Mouse (Mus musculus): ENCODE results near the gene Fgf6. TPM values are rescaled to one million over a fixed set of nuclear protein-coding genes. Genes with fewer than 3 reads are reported as not detected.

Gene Fgf6
- not detected in 2 replicates for total RNA-seq (2014; fragmentation: Nextera tagmentation)
- not detected in 2 replicates for total RNA-seq (2017)

DNA sequence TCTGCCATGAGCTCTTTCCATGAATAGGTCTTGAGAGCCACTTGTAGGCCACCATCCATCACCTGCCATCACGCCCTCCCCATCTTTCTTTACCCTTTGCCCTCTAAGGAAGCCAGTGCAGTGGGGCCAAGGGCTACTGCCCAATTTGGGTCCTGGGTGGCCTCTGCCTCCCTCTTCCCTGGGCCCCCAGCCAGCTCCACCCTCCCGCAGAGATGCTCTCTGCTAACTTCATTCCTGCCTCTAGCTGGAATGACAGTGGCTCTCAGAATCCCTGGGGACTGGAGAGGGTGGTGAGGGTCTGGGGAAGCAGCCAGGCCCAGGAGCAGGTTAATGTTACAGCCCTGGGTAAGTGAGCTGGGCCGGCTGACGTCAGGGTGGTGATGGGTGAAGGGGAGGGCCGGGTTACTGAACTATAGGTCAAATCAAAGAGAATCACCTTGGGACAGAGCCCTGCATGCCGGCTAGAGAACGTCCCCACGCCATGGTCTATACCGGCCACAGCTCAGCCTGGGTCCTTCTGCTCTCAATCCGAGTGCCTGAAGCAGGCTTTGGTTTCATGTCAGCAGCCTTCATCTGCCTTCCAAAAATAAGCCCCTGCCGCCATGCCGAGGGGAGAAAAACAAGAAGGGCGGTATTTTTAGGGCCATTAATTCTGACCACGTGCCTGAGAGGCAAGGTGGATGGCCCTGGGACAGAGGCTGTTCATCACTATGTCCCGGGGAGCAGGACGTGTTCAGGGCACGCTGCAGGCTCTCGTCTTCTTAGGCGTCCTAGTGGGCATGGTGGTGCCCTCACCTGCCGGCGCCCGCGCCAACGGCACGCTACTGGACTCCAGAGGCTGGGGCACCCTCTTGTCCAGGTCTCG lies at the start of gene Fgf6:
Gene Fgf6, plus strand, starts transcription at position 681 of the 865 bp plus-strand sequence.
- ATAC-seq (replicated peaks; ENCODE audit: poor library complexity, severe bottlenecking): no peak

- ATAC-seq (replicated peaks; ENCODE audit: poor library complexity, severe bottlenecking): no peak
Observed at GRCm38 (mm10) chr6:126966241-126967026, 49.0 kb upstream of the Fgf6 start.

DNA sequence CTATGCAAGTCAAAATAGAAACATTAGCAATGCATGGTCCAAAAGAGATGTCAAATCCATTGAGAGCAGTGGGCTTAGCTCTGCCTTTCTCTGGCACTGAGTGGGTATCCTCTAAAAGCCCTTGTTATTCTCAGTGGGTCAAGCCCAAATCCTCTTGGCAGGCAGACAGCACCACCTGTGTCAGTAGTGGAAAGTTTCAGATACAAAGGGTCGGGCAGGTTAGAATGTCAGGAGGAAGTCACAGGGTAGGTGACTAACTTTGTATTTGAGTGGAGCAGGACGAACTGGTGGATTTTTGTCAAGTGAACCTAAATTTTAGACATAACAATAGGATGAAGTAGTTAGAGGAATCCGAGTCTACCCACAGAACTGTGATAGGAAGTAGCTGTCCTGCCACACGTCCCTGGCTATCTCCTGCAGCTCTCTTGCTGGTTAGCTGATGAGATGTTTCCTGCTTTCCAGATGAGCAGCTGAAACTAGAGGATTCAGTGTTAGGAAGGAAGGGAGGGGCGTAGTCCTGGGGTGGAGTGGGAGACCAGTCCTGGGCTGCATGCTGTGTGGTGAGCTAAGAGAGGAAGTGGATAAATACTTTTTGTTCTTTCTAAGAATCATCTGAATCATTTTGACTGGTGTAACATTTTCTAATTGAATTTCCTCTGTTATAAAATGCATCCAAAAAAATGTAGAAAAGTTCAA lies 33.7 kb upstream of the Fgf6 start:
- peak; percentile 77 for ATAC-seq (replicated peaks; ENCODE audit: poor library complexity, severe bottlenecking)

- ATAC-seq (replicated peaks; ENCODE audit: poor library complexity, severe bottlenecking): no peak
Observed at GRCm38 (mm10) chr6:126993676-126994075, 21.7 kb upstream of the Fgf6 start.

DNA sequence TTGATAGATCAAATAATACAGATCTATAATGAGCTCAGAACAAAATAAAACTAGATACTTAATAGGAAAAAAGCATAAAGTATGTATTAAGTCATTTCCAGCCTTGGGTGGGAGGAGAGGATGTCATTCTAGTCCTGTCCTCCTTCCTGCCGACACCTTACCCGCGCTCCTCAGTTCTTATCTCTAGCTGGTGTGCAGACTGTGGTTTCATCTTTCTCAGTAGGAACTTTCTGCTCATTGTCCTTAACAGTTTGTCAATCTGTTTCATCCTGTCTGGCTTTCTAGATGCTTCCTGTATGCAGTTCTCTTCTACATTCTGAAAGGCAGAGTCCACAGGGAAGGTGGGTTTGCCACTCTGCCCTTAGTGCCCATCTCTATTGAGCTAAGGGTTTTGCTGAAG lies 19.9 kb upstream of the Fgf6 start:
- ATAC-seq (replicated peaks; ENCODE audit: poor library complexity, severe bottlenecking): no peak

- peak; percentile 100 for ATAC-seq (replicated peaks; ENCODE audit: poor library complexity, severe bottlenecking)
Observed at GRCm38 (mm10) chr6:126996399-126996798, 19.0 kb upstream of the Fgf6 start.

GRCm38 (mm10) chr6:127005646-127006045 lies 9.7 kb upstream of the Fgf6 start:
- no peak for ATAC-seq (replicated peaks; ENCODE audit: poor library complexity, severe bottlenecking)

DNA sequence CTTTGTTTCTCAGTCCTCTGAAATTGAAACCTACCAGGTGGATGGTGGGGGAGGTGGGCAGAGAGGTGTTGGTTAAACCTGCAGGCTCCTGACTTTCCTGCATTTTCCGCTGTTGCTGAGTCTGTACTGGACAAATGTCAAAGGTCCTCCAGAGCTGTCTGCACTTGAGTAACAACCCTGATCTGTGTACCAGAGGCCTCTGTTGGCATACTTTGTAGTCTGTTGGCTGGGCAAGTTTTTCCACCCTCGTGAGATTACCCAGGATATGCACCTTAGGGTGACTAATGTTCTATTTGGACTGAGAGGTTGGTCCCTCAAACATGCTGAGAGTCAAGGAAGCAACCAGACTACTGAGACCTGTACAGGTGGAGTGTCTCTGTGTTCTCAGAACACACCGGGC lies 8.8 kb upstream of the Fgf6 start:
- ATAC-seq (replicated peaks; ENCODE audit: poor library complexity, severe bottlenecking): no peak

DNA sequence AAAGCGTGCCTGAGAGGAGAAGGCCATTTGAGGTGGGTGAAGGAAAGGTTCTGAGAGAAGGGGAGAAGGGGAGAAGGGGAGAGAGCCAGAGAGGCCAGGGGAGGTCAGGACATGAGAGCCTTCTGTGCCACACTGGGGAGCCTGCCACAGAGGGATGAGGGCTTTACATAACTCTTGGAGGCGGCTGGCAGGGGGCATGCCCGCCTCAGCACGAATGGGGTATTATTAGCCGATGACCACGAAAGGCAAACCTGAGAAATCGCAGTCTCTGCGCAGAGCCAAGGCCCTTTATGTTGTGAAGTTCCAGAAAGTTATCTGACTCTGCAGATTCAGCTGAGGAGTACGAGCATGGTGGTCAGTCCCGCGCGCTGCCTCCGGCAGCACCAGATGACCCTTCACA lies 5.4 kb upstream of the Fgf6 start:
- no peak for ATAC-seq (replicated peaks; ENCODE audit: poor library complexity, severe bottlenecking)

- no peak for ATAC-seq (replicated peaks; ENCODE audit: poor library complexity, severe bottlenecking)
Observed at GRCm38 (mm10) chr6:127011947-127012535, 3.3 kb upstream of the Fgf6 start.

DNA sequence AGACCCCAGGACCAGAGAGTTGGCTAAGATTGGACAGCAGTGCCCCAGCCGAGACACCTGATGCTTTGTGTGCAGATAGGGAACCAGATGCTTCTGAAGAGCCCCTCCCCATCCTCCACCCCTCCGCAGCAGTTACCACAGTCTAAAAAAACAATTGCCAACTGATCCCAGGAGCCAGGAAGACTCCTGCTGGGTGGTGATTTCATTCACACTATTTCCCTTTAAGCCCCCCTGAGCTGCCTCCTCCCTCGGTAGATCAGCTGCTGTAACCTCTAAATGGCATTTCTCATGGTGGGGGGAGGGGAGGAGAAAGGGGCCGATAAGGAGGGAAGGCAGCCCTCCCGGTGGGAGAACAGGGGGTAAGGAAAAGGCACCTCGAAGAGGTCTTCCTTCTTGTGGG lies 3.9 kb downstream of the Fgf6 start:
- ATAC-seq (replicated peaks; ENCODE audit: poor library complexity, severe bottlenecking): no peak

DNA sequence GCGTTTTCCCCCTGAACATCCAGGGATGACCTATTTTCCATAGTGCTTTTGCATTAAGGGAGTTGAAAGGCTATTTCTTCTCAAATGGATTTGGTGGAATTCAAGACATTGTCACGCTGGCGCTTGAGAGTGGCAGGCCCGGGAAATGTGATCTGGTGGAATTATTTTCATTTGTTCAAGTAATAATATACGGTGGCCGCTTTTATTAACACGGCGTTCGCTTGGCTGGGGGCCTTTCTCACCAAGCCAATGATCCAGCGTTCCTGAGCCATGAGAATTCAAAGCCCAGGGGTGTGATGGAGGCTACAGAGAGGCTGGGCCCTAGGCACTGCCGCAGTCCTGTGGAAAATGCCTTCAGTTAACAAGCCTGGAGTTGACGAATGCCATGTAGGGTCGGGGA lies 5.0 kb downstream of the Fgf6 start:
- no peak for ATAC-seq (replicated peaks; ENCODE audit: poor library complexity, severe bottlenecking)

DNA sequence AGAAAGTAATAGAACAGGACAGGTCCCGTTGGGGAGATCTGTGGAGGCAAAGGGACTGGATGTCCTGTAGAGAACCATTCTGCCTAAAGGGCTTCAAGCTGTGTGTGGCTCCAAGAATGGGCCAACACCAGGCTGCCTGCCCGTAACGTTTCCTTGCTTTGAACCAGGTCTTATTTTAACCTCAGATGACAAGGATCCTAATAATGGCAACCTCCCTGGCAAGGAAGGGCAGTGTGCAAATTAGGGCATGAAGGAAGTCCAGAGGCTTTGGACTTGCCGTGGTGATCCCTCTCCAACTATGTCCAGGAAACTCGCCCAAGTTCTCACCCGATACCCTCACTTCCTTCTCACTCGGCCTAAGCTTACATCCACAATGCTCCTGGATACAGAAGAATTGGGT lies 9.4 kb downstream of the Fgf6 start:
- no peak for ATAC-seq (replicated peaks; ENCODE audit: poor library complexity, severe bottlenecking)

GRCm38 (mm10) chr6:127034760-127035159 lies 19.4 kb downstream of the Fgf6 start:
- ATAC-seq (replicated peaks; ENCODE audit: poor library complexity, severe bottlenecking): peak; percentile 91

DNA sequence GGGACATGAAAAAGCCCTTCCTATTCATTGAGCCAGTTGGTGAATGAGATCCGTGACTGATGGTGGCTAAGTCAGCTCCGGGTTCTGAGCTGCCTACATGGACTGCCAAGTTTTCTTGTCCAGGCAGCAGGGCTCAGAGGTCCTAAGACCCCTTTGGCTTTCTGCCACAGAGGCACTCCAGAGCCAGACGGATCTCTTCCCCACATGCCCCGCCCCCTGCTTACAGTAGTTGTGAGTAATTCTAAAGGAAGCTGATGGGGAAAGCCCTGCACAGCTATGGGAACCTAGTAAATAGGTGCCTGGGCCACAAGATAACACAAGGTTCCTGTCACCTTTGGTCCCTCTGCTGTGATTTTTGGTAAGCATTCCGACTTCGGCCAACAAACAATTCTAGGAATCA lies 29.5 kb downstream of the Fgf6 start:
- no peak for ATAC-seq (replicated peaks; ENCODE audit: poor library complexity, severe bottlenecking)

DNA sequence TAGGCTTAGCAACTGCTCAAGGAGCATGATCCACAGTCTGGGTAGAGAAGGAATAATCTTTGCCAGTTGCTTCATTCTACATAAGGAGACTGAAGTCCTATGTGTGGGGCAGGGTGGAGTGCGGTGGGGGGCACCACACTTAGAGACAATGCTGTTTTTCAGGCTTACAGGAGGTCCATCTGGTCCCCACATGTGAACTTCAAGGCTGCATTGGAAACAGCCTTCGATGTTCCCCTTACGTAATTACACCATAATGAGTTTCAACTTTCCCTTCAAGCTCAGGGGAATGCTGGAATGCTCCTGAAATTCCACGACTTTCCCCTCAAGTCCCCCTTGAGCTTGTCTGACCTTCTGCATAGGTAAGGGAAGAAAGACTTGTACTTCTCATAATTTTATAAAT lies 35.5 kb downstream of the Fgf6 start:
- ATAC-seq (replicated peaks; ENCODE audit: poor library complexity, severe bottlenecking): no peak

DNA sequence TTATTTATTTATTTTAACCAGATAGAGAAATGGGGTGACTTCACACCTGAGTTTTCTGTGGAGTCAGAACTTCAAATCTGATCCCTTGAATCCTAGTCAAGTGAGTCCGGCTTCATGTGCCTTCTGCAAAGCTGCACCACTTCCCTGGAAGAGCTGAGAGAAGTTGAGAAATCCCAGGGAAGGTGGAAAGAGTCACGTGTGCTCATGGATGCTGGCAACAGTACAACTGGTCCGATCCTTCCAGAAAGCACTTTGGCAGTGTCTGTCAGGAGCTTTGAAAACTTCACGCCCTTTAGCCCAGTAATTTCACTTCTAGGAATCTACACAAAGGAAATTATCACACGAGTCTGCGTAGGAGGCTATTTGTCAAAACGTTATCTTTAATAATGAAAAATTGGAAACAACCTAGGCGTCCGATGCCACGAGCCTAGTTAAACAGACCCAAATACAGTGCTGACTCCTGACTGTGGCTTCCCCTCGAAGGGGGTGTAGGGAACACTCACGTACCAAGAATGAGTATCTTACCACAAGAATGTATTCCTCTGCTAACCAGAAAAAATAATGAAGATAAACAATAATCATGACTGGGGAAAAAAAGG lies 41.7 kb downstream of the Fgf6 start:
- ATAC-seq (replicated peaks; ENCODE audit: poor library complexity, severe bottlenecking): no peak

DNA sequence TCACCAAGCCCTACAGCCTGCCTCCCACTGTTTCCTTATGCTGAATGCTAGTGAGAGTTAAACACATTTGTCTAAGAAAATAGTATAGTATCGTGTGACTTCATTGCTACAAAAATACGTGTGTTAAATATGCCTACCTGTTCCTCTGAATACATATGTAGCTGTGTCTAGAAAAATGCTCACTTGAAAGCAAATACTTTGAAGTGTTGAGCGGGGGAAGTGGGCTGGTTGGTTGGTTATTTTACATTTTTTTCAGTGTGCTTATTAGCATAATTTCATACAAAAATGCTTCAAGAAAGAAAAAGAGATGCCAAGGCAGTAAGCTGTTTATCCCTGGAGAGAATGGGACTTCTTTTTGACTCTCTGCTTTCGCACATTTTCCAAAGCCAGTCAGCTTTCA lies 44.6 kb downstream of the Fgf6 start:
- no peak for ATAC-seq (replicated peaks; ENCODE audit: poor library complexity, severe bottlenecking)

- no peak for ATAC-seq (replicated peaks; ENCODE audit: poor library complexity, severe bottlenecking)
Observed at GRCm38 (mm10) chr6:127063915-127064314, 48.5 kb downstream of the Fgf6 start.

DNA sequence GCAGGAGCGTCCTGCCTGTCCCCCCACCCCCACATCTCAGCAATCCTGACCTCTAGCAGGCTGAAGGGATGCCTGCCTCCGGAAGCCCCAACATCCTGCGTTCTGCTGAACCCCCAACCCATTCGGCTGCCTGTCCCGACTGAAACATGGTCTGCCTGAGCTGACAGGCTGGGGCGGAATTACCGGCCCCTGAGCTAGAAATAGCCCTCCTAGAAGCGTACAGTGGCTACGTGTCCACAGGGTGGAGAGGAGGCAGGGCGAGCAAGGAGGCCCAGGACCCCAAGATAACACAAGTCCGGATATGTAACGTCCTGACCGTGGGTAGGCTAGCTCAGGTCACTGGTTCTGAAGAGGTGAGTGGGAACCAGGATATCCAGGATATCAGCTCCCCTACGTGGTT lies 49.4 kb downstream of the Fgf6 start:
- no peak for ATAC-seq (replicated peaks; ENCODE audit: poor library complexity, severe bottlenecking)
